Mouse (Mus musculus): ENCODE data around the gene Gm13275. TPM values are rescaled to one million over a fixed set of nuclear protein-coding genes. Genes with fewer than 3 reads are reported as not detected.
A peak's percentile ranks its signal among the peaks of the same experiment; 100 is the strongest.
"Not testable (repeated sequence)": the region's sequence is repeated elsewhere in the genome, so short reads cannot be mapped to it uniquely, and the experiment has no call there.

Gm13275 gene
- not detected for total RNA-seq (2021)

DNA sequence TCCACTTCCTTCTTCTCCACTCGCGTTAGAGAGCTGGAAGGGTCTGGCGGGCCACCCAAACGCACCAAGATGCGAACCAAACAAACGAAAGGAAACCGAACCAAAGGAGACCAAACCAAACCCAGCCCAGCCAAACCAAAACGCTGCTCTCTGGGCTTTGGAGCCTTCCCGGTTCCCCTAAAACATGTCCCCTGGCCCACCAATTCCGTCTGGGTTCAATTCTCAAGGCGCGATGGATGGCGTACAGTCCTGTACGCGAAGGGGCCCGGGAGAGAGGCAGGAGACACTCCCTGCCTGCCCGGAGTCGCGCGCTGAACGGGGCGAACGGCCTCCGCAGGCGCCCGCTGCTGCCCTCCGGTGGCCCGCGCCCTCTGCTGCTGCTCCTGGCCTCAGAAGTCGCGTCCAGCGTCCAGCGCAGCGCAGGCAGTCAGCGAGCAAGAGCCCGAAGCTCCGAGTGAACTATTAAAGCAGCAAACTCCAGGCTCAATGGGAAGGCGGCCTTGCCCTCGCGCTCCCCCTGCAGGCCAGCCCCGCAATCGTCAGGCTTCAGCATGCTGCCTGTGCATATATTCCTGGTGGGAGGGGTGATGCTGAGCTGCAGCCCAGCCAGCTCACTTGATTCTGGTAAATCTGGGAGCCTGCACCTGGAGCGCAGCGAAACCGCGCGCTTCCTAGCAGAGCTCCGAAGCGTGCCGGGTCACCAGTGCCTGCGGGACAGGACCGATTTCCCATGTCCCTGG lies at the start of gene Gm13275:
TSS of gene Gm13275 (plus strand) at position 552 of the 740 bp plus-strand sequence.
- intact Hi-C loops (cut with DNase I), result not testable (repeated sequence)
- peak; percentile 86 to 90 for DNase-seq

DNA sequence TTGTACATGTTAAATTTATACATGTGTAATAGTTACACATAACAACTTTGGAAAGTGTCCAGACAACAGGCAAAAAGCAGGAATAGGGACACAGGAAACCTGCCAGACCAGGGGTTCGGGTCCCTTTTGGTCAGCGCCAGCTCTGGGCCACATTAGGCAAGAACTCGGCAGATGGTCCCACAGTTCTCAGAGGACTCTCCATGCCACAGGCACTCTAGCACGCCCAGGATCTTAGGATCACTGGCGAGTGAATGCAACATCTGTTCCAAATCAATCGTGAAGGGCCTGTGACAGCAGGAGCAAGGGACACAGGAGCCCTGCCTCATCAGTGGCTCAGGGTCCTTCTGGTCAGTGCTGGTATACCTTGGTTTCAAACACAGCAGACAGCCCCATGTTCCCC lies 44.4 kb upstream of the Gm13275 start:
- intact Hi-C loops (cut with DNase I), result no loop called here

DNA sequence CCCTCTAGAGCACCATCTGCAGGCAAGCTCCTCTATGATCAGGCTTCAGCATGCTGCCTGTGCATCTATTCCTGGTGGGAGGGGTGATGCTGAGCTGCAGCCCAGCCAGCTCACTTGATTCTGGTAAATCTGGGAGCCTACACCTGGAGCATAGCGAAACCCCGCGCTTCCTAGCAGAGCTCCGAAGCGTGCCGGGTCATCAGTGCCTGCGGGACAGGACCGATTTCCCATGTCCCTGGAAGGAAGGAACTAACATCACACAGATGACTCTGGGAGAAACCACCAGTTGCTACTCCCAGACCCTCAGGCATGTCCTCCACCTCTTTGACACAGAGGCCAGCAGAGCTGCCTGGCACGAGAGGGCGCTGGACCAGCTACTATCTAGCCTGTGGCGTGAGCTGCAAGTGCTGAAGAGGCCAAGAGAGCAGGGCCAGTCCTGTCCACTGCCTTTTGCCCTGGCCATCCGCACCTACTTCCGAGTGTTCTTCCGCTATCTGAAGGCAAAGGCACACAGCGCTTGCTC lies 39.4 kb upstream of the Gm13275 start, which contains the start of gene Gm13271:
TSS of gene Gm13271 (plus strand) at position 51 of the 523 bp plus-strand sequence.
- peak; percentile 71 to 80 for DNase-seq
- intact Hi-C loops (cut with DNase I), result loop anchor here (2.0 kb wide), 1 partner anchor 58 kb away; no protein-coding TSS in a partner anchor

More for the DNA sequence above, 44.4 kb upstream of the Gm13275 start:
- DNase-seq, result no peak

DNA sequence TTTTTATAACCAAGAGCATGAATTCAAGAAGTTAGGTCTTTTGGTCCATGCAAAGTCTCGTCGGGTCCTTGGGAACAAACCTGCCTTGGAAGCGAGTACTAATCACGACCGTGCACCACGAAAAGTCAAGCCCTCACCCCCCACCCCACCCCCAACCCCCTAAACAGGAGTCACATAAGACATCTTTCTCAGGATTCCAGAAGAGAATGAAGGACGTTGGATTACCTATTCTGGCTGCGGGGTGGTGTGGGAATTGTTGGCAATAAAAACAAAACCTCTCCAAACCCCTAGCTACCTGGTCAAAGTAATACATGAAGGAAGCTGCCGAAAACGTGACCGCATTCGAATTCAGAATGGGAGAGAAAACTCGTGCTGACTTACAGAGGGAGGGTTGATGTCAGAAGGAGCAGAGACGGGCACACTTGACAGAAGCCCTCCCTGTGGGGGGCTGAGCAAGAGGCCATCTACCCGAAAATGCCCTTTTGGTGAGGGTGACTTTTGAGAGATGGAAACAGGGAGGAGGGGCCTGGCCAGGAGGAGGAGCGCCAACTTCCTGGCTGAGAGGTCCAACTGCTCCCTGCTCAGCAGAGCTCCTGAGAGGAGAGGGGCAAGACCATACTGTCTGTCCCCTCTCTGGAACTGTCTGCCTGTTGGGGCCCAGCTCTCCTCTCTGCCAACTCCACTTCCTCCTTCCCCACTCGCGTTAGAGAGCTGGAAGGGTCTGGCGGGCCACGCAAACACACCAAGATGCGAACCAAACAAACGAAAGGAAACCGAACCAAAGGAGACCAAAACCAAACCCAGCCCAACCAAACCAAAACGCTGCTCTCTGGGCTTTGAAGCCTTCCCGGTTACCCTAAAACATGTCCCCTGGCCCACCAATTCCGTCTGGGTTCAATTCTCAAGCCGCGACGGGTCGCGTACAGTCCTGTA lies 37.4 kb upstream of the Gm13275 start:
- DNase-seq, result peak; percentile 12 to 52
- intact Hi-C loops (cut with DNase I), result loop anchor here (2.0 kb wide), 1 partner anchor 16 kb away; no protein-coding TSS in a partner anchor

DNA sequence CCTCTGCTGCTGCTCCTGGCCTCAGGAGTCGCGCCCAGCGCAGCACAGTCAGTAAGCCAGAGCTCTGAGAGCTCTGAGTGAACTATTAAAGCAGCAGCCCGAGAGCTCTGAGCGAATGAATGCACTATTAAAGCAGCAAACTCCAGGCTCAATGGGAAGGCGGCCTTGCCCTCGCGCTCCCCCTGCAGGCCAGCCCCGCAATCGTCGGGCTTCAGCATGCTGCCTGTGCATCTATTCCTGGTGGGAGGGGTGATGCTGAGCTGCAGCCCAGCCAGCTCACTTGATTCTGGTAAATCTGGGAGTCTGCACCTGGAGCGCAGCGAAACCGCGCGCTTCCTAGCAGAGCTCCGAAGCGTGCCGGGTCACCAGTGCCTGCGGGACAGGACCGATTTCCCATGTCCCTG lies 36.7 kb upstream of the Gm13275 start:
- intact Hi-C loops (cut with DNase I), result loop anchor here (2.0 kb wide), 1 partner anchor 17 kb away; no protein-coding TSS in a partner anchor
- peak; percentile 93 to 94 for DNase-seq

DNA sequence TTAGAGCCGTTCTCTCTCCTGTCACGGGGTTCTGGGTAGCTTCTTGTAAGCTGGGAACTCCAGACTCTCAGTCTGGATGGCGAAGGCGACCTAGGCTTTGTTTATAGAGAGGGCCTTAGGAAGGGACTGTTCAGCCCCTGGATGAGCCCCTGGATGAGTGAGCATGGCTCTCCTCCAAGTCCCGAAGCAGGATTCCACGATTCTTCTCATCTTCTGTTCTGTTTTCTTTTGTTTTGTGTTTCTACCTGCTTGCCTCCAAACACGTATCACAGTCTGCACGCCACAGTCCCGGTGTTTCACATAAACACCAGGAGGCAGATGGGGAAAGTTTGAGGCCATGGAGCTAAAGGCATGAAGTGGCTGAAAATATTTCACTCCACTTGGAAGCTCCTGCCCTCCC lies 35.5 kb upstream of the Gm13275 start:
- peak in 1 of 2 experiments; percentile 4 for DNase-seq
- intact Hi-C loops (cut with DNase I), result not testable (repeated sequence)

DNA sequence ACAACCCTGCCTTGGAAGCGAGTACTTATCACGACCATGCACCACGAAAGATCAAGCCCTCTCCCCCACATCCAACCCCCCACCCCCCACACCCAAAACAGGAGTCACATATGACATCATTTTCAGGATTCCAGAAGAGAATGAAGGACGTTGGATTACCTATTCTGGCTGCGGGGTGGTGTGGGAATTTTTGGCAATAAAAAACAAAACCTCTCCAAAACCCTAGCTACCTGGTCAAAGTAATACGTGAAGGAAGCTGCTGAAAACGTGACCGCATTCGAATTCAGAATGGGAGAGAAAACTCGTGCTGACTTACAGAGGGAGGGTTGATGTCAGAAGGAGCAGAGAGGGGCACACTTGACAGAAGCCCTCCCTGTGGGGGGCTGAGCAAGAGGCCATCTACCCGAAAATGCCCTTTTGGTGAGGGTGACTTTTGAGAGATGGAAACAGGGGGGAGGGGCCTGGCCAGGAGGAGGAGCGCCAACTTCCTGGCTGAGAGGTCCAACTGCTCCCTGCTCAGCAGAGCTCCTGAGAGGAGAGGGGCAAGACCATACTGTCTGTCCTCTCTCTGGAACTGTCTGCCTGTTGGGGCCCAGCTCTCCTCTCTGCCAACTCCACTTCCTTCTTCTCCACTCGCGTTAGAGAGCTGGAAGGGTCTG lies 34.5 kb upstream of the Gm13275 start, which contains the start of gene Gm13283:
TSS of gene Gm13283 (plus strand) at position 510 of the 659 bp plus-strand sequence.
- intact Hi-C loops (cut with DNase I), result not testable (repeated sequence)
- DNase-seq, result peak; percentile 42 to 56

DNA sequence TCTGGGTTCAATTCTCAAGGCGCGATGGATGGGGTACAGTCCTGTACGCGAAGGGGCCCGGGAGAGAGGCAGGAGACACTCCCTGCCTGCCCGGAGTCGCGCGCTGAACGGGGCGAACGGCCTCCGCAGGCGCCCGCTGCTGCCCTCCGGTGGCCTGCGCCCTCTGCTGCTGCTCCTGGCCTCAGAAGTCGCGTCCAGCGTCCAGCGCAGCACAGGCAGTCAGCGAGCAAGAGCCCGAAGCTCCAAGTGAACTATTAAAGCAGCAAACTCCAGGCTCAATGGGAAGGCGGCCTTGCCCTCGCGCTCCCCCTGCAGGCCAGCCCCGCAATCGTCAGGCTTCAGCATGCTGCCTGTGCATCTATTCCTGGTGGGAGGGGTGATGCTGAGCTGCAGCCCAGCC lies 33.9 kb upstream of the Gm13275 start:
- DNase-seq, result peak; percentile 77 to 88
- intact Hi-C loops (cut with DNase I), result not testable (repeated sequence)

DNA sequence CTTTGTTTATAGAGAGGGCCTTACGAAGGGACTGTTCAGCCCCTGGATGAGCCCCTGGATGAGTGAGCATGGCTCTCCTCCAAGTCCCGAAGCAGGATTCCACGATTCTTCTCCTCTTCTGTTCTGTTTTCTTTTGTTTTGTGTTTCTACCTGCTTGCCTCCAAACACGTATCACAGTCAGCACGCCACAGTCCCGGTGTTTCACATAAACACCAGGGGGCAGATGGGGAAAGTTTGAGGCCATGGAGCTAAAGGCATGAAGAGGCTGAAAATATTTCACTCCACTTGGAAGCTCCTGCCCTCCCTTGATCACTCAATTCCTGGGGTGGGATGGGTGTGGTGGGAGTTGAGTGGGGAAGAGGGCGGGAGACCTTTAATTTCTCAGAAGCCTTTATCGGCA lies 32.5 kb upstream of the Gm13275 start:
- DNase-seq, result peak; percentile 76 to 77
- intact Hi-C loops (cut with DNase I), result not testable (repeated sequence)

DNA sequence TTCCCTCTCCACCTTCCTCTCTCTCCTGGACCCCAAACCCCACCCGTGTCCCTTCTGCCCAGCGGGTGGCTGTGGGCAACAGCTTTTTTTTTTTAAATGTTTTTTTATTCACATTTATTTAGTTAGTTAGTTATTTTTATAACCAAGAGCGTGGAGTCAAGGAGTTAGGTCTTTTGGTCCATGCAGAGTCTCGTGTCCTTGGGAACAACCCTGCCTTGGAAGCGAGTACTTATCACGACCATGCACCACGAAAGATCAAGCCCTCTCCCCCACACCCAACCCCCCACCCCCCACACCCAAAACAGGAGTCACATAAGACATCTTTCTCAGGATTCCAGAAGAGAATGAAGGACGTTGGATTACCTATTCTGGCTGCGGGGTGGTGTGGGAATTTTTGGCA lies 31.9 kb upstream of the Gm13275 start:
- intact Hi-C loops (cut with DNase I), result not testable (repeated sequence)
- DNase-seq, result peak; percentile 19 to 21

DNA sequence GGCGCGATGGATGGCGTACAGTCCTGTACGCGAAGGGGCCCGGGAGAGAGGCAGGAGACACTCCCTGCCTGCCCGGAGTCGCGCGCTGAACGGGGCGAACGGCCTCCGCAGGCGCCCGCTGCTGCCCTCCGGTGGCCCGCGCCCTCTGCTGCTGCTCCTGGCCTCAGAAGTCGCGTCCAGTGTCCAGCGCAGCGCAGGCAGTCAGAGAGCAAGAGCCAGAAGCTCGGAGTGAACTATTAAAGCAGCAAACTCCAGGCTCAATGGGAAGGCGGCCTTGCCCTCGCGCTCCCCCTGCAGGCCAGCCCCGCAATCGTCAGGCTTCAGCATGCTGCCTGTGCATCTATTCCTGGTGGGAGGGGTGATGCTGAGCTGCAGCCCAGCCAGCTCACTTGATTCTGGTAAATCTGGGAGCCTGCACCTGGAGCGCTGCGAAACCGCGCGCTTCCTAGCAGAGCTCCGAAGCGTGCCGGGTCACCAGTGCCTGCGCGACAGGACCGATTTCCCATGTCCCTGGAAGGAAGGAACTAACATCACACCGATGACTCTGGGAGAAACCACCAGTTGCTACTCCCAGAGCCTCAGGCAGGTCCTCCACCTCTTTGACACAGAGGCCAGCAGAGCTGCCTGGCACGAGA lies 30.8 kb upstream of the Gm13275 start:
- peak; percentile 67 to 70 for DNase-seq
- intact Hi-C loops (cut with DNase I), result not testable (repeated sequence)

DNA sequence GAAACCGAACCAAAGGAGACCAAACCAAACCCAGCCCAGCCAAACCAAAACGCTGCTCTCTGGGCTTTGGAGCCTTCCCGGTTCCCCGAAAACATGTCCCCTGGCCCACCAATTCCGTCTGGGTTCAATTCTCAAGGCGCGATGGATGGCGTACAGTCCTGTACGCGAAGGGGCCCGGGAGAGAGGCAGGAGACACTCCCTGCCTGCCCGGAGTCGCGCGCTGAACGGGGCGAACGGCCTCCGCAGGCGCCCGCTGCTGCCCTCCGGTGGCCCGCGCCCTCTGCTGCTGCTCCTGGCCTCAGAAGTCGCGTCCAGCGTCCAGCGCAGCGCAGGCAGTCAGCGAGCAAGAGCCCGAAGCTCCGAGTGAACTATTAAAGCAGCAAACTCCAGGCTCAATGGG lies 20.8 kb upstream of the Gm13275 start, which contains the start of gene Gm13290:
TSS of gene Gm13290 (plus strand) at position 301 of the 400 bp plus-strand sequence.
- DNase-seq; intact Hi-C loops (cut with DNase I): not testable (repeated sequence)

DNA sequence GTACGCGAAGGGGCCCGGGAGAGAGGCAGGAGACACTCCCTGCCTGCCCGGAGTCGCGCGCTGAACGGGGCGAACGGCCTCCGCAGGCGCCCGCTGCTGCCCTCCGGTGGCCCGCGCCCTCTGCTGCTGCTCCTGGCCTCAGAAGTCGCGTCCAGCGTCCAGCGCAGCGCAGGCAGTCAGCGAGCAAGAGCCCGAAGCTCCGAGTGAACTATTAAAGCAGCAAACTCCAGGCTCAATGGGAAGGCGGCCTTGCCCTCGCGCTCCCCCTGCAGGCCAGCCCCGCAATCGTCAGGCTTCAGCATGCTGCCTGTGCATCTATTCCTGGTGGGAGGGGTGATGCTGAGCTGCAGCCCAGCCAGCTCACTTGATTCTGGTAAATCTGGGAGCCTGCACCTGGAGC lies 17.7 kb upstream of the Gm13275 start, which contains the start of gene Gm13289:
TSS of gene Gm13289 (plus strand) at position 301 of the 400 bp plus-strand sequence.
- DNase-seq; intact Hi-C loops (cut with DNase I): not testable (repeated sequence)

DNA sequence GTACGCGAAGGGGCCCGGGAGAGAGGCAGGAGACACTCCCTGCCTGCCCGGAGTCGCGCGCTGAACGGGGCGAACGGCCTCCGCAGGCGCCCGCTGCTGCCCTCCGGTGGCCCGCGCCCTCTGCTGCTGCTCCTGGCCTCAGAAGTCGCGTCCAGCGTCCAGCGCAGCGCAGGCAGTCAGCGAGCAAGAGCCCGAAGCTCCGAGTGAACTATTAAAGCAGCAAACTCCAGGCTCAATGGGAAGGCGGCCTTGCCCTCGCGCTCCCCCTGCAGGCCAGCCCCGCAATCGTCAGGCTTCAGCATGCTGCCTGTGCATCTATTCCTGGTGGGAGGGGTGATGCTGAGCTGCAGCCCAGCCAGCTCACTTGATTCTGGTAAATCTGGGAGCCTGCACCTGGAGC lies 14.7 kb upstream of the Gm13275 start, which contains the start of gene Gm13272:
TSS of gene Gm13272 (plus strand) at position 301 of the 400 bp plus-strand sequence.
- intact Hi-C loops (cut with DNase I), result not testable (repeated sequence)

DNA sequence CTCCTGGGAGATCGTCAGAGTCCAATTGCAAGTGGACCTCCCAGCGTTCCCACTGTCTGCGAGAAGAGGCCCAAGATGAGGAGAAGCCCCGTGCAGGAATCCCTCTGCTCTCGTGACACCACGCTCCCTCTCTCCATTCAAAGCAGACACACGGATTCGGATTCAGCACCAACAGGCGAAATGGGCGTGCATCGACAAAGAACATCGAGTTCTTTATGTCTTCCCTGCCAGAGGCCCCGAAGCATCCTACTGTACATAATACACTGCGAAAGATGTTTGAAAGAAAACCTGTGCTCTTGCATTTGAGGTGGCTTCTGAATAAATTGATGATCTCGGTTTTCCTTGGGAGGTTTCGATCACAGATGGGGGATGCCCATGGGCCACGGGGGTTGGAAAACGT lies 14.0 kb upstream of the Gm13275 start:
- DNase-seq, result peak in 1 of 2 experiments; percentile 6
- intact Hi-C loops (cut with DNase I), result not testable (repeated sequence)

More for the DNA sequence above, 14.7 kb upstream of the Gm13275 start, which contains the start of gene Gm13272:
- not testable (repeated sequence) for DNase-seq

DNA sequence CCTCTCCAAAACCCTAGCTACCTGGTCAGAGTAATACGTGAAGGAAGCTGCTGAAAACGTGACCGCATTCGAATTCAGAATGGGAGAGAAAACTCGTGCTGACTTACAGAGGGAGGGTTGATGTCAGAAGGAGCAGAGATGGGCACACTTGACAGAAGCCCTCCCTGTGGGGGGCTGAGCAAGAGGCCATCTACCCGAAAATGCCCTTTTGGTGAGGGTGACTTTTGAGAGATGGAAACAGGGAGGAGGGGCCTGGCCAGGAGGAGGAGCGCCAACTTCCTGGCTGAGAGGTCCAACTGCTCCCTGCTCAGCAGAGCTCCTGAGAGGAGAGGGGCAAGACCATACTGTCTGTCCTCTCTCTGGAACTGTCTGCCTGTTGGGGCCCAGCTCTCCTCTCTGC lies 12.5 kb upstream of the Gm13275 start, which contains the start of gene Ifnz:
TSS of gene Ifnz (plus strand) at position 301 of the 400 bp plus-strand sequence.
- not testable (repeated sequence) for DNase-seq

DNA sequence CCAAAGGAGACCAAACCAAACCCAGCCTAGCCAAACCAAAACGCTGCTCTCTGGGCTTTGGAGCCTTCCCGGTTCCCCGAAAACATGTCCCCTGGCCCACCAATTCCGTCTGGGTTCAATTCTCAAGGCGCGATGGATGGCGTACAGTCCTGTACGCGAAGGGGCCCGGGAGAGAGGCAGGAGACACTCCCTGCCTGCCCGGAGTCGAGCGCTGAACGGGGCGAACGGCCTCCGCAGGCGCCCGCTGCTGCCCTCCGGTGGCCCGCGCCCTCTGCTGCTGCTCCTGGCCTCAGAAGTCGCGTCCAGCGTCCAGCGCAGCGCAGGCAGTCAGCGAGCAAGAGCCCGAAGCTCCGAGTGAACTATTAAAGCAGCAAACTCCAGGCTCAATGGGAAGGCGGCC lies 12.0 kb upstream of the Gm13275 start:
- peak; percentile 20 to 38 for DNase-seq
- intact Hi-C loops (cut with DNase I), result not testable (repeated sequence)

More for the DNA sequence above, 12.5 kb upstream of the Gm13275 start, which contains the start of gene Ifnz:
- intact Hi-C loops (cut with DNase I), result not testable (repeated sequence)

DNA sequence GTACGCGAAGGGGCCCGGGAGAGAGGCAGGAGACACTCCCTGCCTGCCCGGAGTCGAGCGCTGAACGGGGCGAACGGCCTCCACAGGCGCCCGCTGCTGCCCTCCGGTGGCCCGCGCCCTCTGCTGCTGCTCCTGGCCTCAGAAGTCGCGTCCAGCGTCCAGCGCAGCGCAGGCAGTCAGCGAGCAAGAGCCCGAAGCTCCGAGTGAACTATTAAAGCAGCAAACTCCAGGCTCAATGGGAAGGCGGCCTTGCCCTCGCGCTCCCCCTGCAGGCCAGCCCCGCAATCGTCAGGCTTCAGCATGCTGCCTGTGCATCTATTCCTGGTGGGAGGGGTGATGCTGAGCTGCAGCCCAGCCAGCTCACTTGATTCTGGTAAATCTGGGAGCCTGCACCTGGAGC lies 8.9 kb upstream of the Gm13275 start, which contains the start of gene Gm13276:
TSS of gene Gm13276 (plus strand) at position 301 of the 400 bp plus-strand sequence.
- intact Hi-C loops (cut with DNase I); DNase-seq: not testable (repeated sequence)

DNA sequence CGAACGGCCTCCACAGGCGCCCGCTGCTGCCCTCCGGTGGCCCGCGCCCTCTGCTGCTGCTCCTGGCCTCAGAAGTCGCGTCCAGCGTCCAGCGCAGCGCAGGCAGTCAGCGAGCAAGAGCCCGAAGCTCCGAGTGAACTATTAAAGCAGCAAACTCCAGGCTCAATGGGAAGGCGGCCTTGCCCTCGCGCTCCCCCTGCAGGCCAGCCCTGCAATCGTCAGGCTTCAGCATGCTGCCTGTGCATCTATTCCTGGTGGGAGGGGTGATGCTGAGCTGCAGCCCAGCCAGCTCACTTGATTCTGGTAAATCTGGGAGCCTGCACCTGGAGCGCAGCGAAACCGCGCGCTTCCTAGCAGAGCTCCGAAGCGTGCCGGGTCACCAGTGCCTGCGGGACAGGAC lies 5.9 kb upstream of the Gm13275 start, which contains the start of gene Gm13277:
TSS of gene Gm13277 (plus strand) at position 231 of the 400 bp plus-strand sequence.
- peak; percentile 73 to 82 for DNase-seq
- intact Hi-C loops (cut with DNase I), result not testable (repeated sequence)
